Mouse (Mus musculus): Measurements from ENCODE around the gene Lrg1. TPM values are rescaled to one million over a fixed set of nuclear protein-coding genes. Genes with fewer than 3 reads are reported as not detected.
A peak's percentile ranks its signal among the peaks of the same experiment; 100 is the strongest.
"Not testable (repeated sequence)": the region's sequence is repeated elsewhere in the genome, so short reads cannot be mapped to it uniquely, and the experiment has no call there.

Lrg1 gene
- total RNA-seq, 2 experiments from 2014 or later, result 3.1 to 4.0 TPM

GRCm38 (mm10) chr17:56078880-56079795 is 42.7 kb downstream of the Lrg1 start, which contains the start of gene Hdgfl2:
Gene Hdgfl2 (plus strand): TSS chr17:56079634.
- peak; percentile 99 to 100 for DNase-seq (ENCODE audit: low spot score in 2 of 2)

GRCm38 (mm10) chr17:56078361-56078760 is 43.4 kb downstream of the Lrg1 start:
- DNase-seq (ENCODE audit: low spot score in 2 of 2), result not testable (repeated sequence)

- DNase-seq (ENCODE audit: low spot score in 2 of 2), result no peak
Observed at GRCm38 (mm10) chr17:56077523-56077922, 44.3 kb downstream of the Lrg1 start.

- peak; percentile 97 to 99 for DNase-seq (ENCODE audit: low spot score in 2 of 2)
Observed at GRCm38 (mm10) chr17:56074827-56075208, 47.0 kb downstream of the Lrg1 start, which contains the start of gene Ubxn6. Gene Ubxn6 (minus strand): TSS chr17:56075028.

GRCm38 (mm10) chr17:56074097-56074826 is 47.5 kb downstream of the Lrg1 start:
- DNase-seq (ENCODE audit: low spot score in 2 of 2), result peak; percentile 75 to 88

- no peak for DNase-seq (ENCODE audit: low spot score in 2 of 2)
Observed at GRCm38 (mm10) chr17:56072243-56072642, 49.6 kb downstream of the Lrg1 start.

- no peak for DNase-seq (ENCODE audit: low spot score in 2 of 2)
Observed at GRCm38 (mm10) chr17:56071126-56071525, 50.7 kb downstream of the Lrg1 start.

Other genes starting within 250 kb of the Lrg1 start
- 1 to 10 TPM; 3.6 to 5.5 TPM for gene Zfp119a, start 243.1 kb downstream of the Lrg1 start, total RNA-seq (2021)
- gene Zfp959, start 229.9 kb downstream of the Lrg1 start, total RNA-seq (2021), result 1 to 10 TPM; 5.4 to 6.1 TPM
- gene Zfp119b, start 172.5 kb downstream of the Lrg1 start, total RNA-seq (2021), result 1 to 10 TPM; 3.8 to 4.0 TPM
- gene Ebi3, start 169.4 kb downstream of the Lrg1 start, total RNA-seq (2021), result 1 to 10 TPM; 1.9 to 2.0 TPM
- gene Yju2, start 162.9 kb downstream of the Lrg1 start, total RNA-seq (2021), result 10 to 100 TPM; 15.3 to 15.9 TPM
- gene Shd, start 151.5 kb downstream of the Lrg1 start, total RNA-seq (2021), result 1 to 10 TPM; 1.8 to 1.9 TPM
- gene Fsd1, start 135.5 kb downstream of the Lrg1 start, total RNA-seq (2021), result under 1 TPM in 1 of 2 experiments, not detected in 1; 0.32 TPM
- 1 to 10 TPM; 7.0 TPM for gene Stap2, start 116.4 kb downstream of the Lrg1 start, total RNA-seq (2021)
- gene Mpnd, start 116.3 kb downstream of the Lrg1 start, total RNA-seq (2021), result 10 to 100 TPM; 32.7 to 44.3 TPM
- gene Sh3gl1, start 85.4 kb downstream of the Lrg1 start, total RNA-seq (2021), result 10 to 100 TPM; 56.0 to 59.9 TPM
- 10 to 100 TPM; 13.4 to 14.0 TPM for gene Chaf1a, start 81.6 kb downstream of the Lrg1 start, total RNA-seq (2021)
- gene Ubxn6, start 47.0 kb downstream of the Lrg1 start, total RNA-seq (2021), result 10 to 100 TPM; 45.7 to 46.1 TPM
- gene Hdgfl2, start 42.4 kb downstream of the Lrg1 start, total RNA-seq (2021), result 10 to 100 TPM; 52.4 to 61.6 TPM
- gene Plin4, start 12.2 kb downstream of the Lrg1 start, total RNA-seq (2021), result 10 to 100 TPM; 60.0 to 80.1 TPM
- gene Plin5, start 4.4 kb downstream of the Lrg1 start, total RNA-seq (2021), result 10 to 100 TPM; 25.7 to 29.7 TPM
- 10 to 100 TPM; 21.0 to 21.8 TPM for gene Sema6b, start 18.3 kb upstream of the Lrg1 start, total RNA-seq (2021)
- gene Tnfaip8l1, start 40.5 kb upstream of the Lrg1 start, total RNA-seq (2021), result 1 to 10 TPM; 6.7 to 6.8 TPM
- 10 to 100 TPM; 42.4 to 47.5 TPM for gene Mydgf, start 61.9 kb upstream of the Lrg1 start, total RNA-seq (2021)
- gene Dpp9, start 96.9 kb upstream of the Lrg1 start, total RNA-seq (2021), result 10 to 100 TPM; 30.0 to 30.5 TPM
- gene Fem1a, start 134.8 kb upstream of the Lrg1 start, total RNA-seq (2021), result 10 to 100 TPM; 98.3 to 99.9 TPM
- gene Ticam1, start 154.8 kb upstream of the Lrg1 start, total RNA-seq (2021), result 1 to 10 TPM; 8.5 to 8.9 TPM
- 10 to 100 TPM; 59.0 to 60.6 TPM for gene Plin3, start 170.9 kb upstream of the Lrg1 start, total RNA-seq (2021)
- gene Arrdc5, start 178.3 kb upstream of the Lrg1 start, total RNA-seq (2021), result not detected
- 10 to 100 TPM; 39.7 to 41.6 TPM for gene Uhrf1, start 181.3 kb upstream of the Lrg1 start, total RNA-seq (2021)
- gene Kdm4b, start 204.1 kb upstream of the Lrg1 start, total RNA-seq (2021), result 10 to 100 TPM; 33.3 to 35.0 TPM